Mouse (Mus musculus): ENCODE data around the gene Hist1h4b. TPM values are rescaled to one million over a fixed set of nuclear protein-coding genes. Genes with fewer than 3 reads are reported as not detected.
"Not testable (repeated sequence)": the region's sequence is repeated elsewhere in the genome, so short reads cannot be mapped to it uniquely, and the experiment has no call there.

The Hist1h4b gene
- polyA plus RNA-seq, 1 experiment: 8.3 TPM

- 0 out of 2 replicates have a peak overlapping the region, but pooled peaks have one; percentile 30 for H3K4me3 ChIP-seq (ENCODE audit: insufficient read depth, low read length)
- H3K27ac ChIP-seq (ENCODE audit: insufficient read depth, low read length): peak overlapping the region; percentile 44
- TF ChIP-seq CTCF (IDR thresholded peaks at IDR 0.05; ENCODE audit: extremely low read depth, insufficient read depth, low read length) (no peak), POLR2A (IDR thresholded peaks at IDR 0.05; ENCODE audit: extremely low read depth, insufficient read depth, low read length) (no peak)
- H3K4me1 ChIP-seq (ENCODE audit: control insufficient read depth, insufficient read depth, low read length): no peaks in the 10 kb centered on the region
These were observed 9.5 kb upstream of the Hist1h4b start for GRCm38 (mm10) chr13:23747081-23747891.

- Histone ChIP-seq H3K27ac (ENCODE audit: insufficient read depth, low read length) (no peak overlapping the region), H3K4me1 (ENCODE audit: control insufficient read depth, insufficient read depth, low read length) (no peaks in the 10 kb centered on the region), H3K4me3 (ENCODE audit: insufficient read depth, low read length) (no peak overlapping the region)
- TF ChIP-seq CTCF (IDR thresholded peaks at IDR 0.05; ENCODE audit: extremely low read depth, insufficient read depth, low read length): no peak
- TF ChIP-seq POLR2A (IDR thresholded peaks at IDR 0.05; ENCODE audit: extremely low read depth, insufficient read depth, low read length): no peak
These were observed 8.9 kb upstream of the Hist1h4b start for GRCm38 (mm10) chr13:23747892-23748288.

GRCm38 (mm10) chr13:23749563-23750121 lies 7.2 kb upstream of the Hist1h4b start:
- TF ChIP-seq CTCF (IDR thresholded peaks at IDR 0.05; ENCODE audit: extremely low read depth, insufficient read depth, low read length) (no peak), POLR2A (IDR thresholded peaks at IDR 0.05; ENCODE audit: extremely low read depth, insufficient read depth, low read length) (no peak)
- H3K4me3 ChIP-seq (ENCODE audit: insufficient read depth, low read length): no peak overlapping the region
- no peaks in the 10 kb centered on the region for H3K4me1 ChIP-seq (ENCODE audit: control insufficient read depth, insufficient read depth, low read length)
- no peak overlapping the region for H3K27ac ChIP-seq (ENCODE audit: insufficient read depth, low read length)

- not testable (repeated sequence) for H3K4me1 ChIP-seq (ENCODE audit: control insufficient read depth, insufficient read depth, low read length)
- TF ChIP-seq POLR2A (IDR thresholded peaks at IDR 0.05; ENCODE audit: extremely low read depth, insufficient read depth, low read length): peak; percentile 64; the same call in 1 of the 2 replicates
- Histone ChIP-seq H3K4me3 (ENCODE audit: insufficient read depth, low read length) (peak within 1 kb of the TSS; percentile 40), H3K27ac (ENCODE audit: insufficient read depth, low read length) (peak within 1 kb of the TSS; percentile 98)
These were observed 5.9 kb upstream of the Hist1h4b start, which contains the start of gene Hist1h2ab for GRCm38 (mm10) chr13:23750839-23751477. Gene Hist1h2ab, plus strand, starts transcription at chr13:23751126.

GRCm38 (mm10) chr13:23751478-23751956 lies 5.3 kb upstream of the Hist1h4b start:
- H3K4me1 ChIP-seq (ENCODE audit: control insufficient read depth, insufficient read depth, low read length): no peaks in the 10 kb centered on the region
- peak overlapping the region; percentile 82 for H3K27ac ChIP-seq (ENCODE audit: insufficient read depth, low read length)
- H3K4me3 ChIP-seq (ENCODE audit: insufficient read depth, low read length): peak overlapping the region; percentile 40
- no peak for TF ChIP-seq CTCF (IDR thresholded peaks at IDR 0.05; ENCODE audit: extremely low read depth, insufficient read depth, low read length)
- TF ChIP-seq POLR2A (IDR thresholded peaks at IDR 0.05; ENCODE audit: extremely low read depth, insufficient read depth, low read length): no peak

GRCm38 (mm10) chr13:23752067-23752741 lies 4.6 kb upstream of the Hist1h4b start, which contains the start of gene Hist1h3b:
Gene Hist1h3b, plus strand, starts transcription at chr13:23752267.
- H3K4me3 ChIP-seq (ENCODE audit: insufficient read depth, low read length): peak within 1 kb of the TSS; percentile 40
- H3K4me1 ChIP-seq (ENCODE audit: control insufficient read depth, insufficient read depth, low read length): not testable (repeated sequence)
- peak within 1 kb of the TSS; percentile 98 for H3K27ac ChIP-seq (ENCODE audit: insufficient read depth, low read length)

GRCm38 (mm10) chr13:23752742-23753172 lies 4.1 kb upstream of the Hist1h4b start:
- H3K4me1 ChIP-seq (ENCODE audit: control insufficient read depth, insufficient read depth, low read length): no peaks in the 10 kb centered on the region
- TF ChIP-seq POLR2A (IDR thresholded peaks at IDR 0.05; ENCODE audit: extremely low read depth, insufficient read depth, low read length) (no peak), CTCF (IDR thresholded peaks at IDR 0.05; ENCODE audit: extremely low read depth, insufficient read depth, low read length) (no peak)
- H3K27ac ChIP-seq (ENCODE audit: insufficient read depth, low read length): no peak overlapping the region
- no peak overlapping the region for H3K4me3 ChIP-seq (ENCODE audit: insufficient read depth, low read length)

DNA sequence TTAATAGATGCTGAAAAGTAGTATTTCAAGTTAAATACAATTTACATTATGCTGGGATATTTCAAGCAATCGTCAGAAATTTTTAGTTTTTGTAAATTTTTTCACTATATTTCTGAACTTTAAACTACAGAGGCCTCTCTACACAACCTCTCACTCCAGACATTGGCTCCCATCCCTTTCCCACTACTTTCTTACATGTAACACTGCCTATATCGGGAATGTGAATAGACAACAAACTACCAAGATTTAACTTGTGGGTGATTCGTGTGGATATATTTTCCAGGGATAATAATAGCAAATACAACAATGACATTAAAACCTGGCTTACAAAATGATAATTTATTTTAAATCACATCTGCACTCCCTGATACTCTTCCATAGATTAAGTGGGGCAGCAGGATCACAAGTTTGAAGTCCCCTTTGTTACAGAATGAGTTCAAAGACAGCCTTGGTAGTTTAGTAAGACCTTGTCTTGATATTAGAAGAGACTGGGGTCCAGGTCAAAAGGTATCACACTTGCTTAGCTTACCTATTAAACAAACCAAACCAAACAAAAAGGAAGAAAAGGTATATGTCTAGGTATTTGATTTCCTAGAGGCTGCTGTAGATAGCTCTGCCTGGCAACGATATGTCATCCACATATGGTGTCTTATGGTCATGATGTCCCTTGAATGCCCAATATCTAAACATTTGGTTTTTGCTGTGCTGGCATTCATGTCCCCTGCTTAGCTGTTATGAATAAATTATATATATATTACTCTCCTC lies 3.3 kb upstream of the Hist1h4b start:
- TF ChIP-seq CTCF (IDR thresholded peaks at IDR 0.05; ENCODE audit: extremely low read depth, insufficient read depth, low read length) (no peak), POLR2A (IDR thresholded peaks at IDR 0.05; ENCODE audit: extremely low read depth, insufficient read depth, low read length) (no peak)

GRCm38 (mm10) chr13:23755000-23755399 lies 1.8 kb upstream of the Hist1h4b start:
- H3K27ac ChIP-seq (ENCODE audit: insufficient read depth, low read length): no peak overlapping the region

More for the DNA sequence above, 3.3 kb upstream of the Hist1h4b start:
- Histone ChIP-seq H3K4me1 (ENCODE audit: control insufficient read depth, insufficient read depth, low read length) (no peaks in the 10 kb centered on the region), H3K4me3 (ENCODE audit: insufficient read depth, low read length) (no peak overlapping the region), H3K27ac (ENCODE audit: insufficient read depth, low read length) (no peak overlapping the region)

More at GRCm38 (mm10) chr13:23755000-23755399, 1.8 kb upstream of the Hist1h4b start:
- no peak overlapping the region for H3K4me3 ChIP-seq (ENCODE audit: insufficient read depth, low read length)
- H3K4me1 ChIP-seq (ENCODE audit: control insufficient read depth, insufficient read depth, low read length): no peaks in the 10 kb centered on the region
- TF ChIP-seq CTCF (IDR thresholded peaks at IDR 0.05; ENCODE audit: extremely low read depth, insufficient read depth, low read length) (no peak), POLR2A (IDR thresholded peaks at IDR 0.05; ENCODE audit: extremely low read depth, insufficient read depth, low read length) (no peak)
